Mouse (Mus musculus): ENCODE data around the gene Oasl2. TPM values are rescaled to one million over a fixed set of nuclear protein-coding genes. Genes with fewer than 3 reads are reported as not detected.
A peak's percentile ranks its signal among the peaks of the same experiment; 100 is the strongest.
"Not testable (repeated sequence)": the region's sequence is repeated elsewhere in the genome, so short reads cannot be mapped to it uniquely, and the experiment has no call there.

Gene Oasl2
- 42.0 and 42.3 TPM in 2 replicates for polyA plus RNA-seq (2011; ENCODE audit: insufficient read depth, insufficient read length, low read depth, missing spikeins)

- TF ChIP-seq EP300 (IDR thresholded peaks at IDR 0.05; ENCODE audit: insufficient read depth, low read depth, low read length): no peak
- no peak for TF ChIP-seq CTCF (IDR thresholded peaks at IDR 0.05; ENCODE audit: low read depth, low read length)
- TF ChIP-seq POLR2A (IDR thresholded peaks at IDR 0.05; ENCODE audit: insufficient read depth, low read length): no peak
These were observed at the start of gene Oasl2 for GRCm38 (mm10) chr5:114896688-114897373. TSS of gene Oasl2 (plus strand) at chr5:114896936.

DNA sequence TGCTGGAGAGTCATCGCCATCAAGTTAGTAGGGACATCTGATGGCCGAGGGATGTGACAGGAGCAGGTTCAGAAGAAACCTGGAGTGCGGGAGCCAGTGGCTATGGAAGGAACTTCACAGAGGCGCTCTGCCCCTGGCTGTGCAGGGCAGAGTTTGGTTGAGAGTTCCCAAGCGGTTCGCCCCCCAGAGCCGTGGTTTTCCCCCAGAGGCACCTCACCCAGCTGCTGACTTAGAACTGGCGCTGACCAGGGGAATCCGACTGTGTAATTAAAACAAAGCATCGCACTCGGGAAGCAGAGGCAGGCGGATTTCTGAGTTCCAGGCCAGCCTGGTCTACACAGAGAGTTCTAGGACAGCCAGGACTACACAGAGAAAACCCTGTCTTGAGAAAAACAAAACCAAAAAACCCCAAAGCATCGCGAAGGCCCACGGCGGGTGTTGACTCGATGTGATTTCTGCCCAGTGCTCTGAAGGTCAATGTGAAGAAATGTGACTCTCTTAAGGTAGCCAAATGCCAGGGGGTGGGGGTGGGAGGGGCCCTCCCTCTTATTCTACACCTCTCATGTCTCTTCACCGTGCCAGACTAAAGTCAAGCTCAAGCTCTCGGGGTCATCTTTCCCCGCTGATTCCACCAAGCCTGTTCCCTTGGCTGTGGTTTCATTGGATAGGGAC, 45.0 kb upstream of the Oasl2 start:
- H3K9ac ChIP-seq (ENCODE audit: low read depth, poor library complexity, severe bottlenecking): no peak overlapping the region
- H3K36me3 ChIP-seq (ENCODE audit: control insufficient read depth, insufficient read depth, low read length, poor library complexity, severe bottlenecking): no peaks in the 10 kb centered on the region
- TF ChIP-seq POLR2A (IDR thresholded peaks at IDR 0.05; ENCODE audit: insufficient read depth, low read length) (no peak), CTCF (IDR thresholded peaks at IDR 0.05; ENCODE audit: low read depth, low read length) (no peak), EP300 (IDR thresholded peaks at IDR 0.05; ENCODE audit: insufficient read depth, low read depth, low read length) (no peak)
- H3K9me3 ChIP-seq (replicated peaks; ENCODE audit: control insufficient read depth, insufficient read depth, low read length, poor library complexity, severe bottlenecking): no peaks in the 10 kb centered on the region
- H3K4me3 ChIP-seq (ENCODE audit: low read depth, low read length): no peak overlapping the region
- H3K4me1 ChIP-seq (ENCODE audit: control insufficient read depth, insufficient read depth, low read length): no peaks in the 10 kb centered on the region
- no peak overlapping the region for H3K27ac ChIP-seq (ENCODE audit: insufficient read depth, low read length)
- no peaks in the 10 kb centered on the region for H3K27me3 ChIP-seq (ENCODE audit: control insufficient read depth, insufficient read depth, low read length, poor library complexity, severe bottlenecking)

More at GRCm38 (mm10) chr5:114896688-114897373, at the start of gene Oasl2:
- Histone ChIP-seq H3K9me3 (replicated peaks; ENCODE audit: control insufficient read depth, insufficient read depth, low read length, poor library complexity, severe bottlenecking) (no peaks in the 10 kb centered on the region; the same call in 1 of the 2 replicates), H3K4me3 (ENCODE audit: low read depth, low read length) (no peak within 1 kb of the TSS), H3K9ac (ENCODE audit: low read depth, poor library complexity, severe bottlenecking) (no peak within 1 kb of the TSS), H3K4me1 (ENCODE audit: control insufficient read depth, insufficient read depth, low read length) (no peaks in the 10 kb centered on the region), H3K27me3 (ENCODE audit: control insufficient read depth, insufficient read depth, low read length, poor library complexity, severe bottlenecking) (no peaks in the 10 kb centered on the region), H3K27ac (ENCODE audit: insufficient read depth, low read length) (peak within 1 kb of the TSS; percentile 50), H3K36me3 (ENCODE audit: control insufficient read depth, insufficient read depth, low read length, poor library complexity, severe bottlenecking) (no peaks in the 10 kb centered on the region)

DNA sequence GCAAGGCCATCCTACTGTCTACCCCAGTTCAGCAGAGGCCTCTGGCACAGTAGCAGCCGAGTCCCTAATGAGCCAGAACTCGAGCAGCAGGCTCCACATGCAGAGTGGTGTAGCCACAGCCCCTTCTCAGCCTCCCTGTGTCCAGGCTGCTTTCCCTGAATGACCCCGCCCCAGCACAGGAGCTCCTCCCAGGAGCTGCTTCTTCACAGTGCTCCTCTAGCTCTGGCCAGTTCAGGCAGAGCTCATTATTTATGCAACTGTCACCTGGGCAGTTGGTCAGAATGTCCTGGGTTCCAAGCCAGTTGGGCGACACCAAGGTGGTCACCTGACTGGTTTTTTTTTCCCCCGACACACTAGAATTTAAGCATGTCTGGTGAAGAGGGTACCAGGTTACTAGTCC, 43.4 kb upstream of the Oasl2 start, which contains the start of gene 4930519G04Rik:
Gene 4930519G04Rik, plus strand, starts transcription at position 301 of the 400 bp plus-strand sequence.
- not testable (repeated sequence) for H3K4me3 ChIP-seq (ENCODE audit: low read depth, low read length); H3K27me3 ChIP-seq (ENCODE audit: control insufficient read depth, insufficient read depth, low read length, poor library complexity, severe bottlenecking); H3K9ac ChIP-seq (ENCODE audit: low read depth, poor library complexity, severe bottlenecking); H3K36me3 ChIP-seq (ENCODE audit: control insufficient read depth, insufficient read depth, low read length, poor library complexity, severe bottlenecking); H3K4me1 ChIP-seq (ENCODE audit: control insufficient read depth, insufficient read depth, low read length); H3K27ac ChIP-seq (ENCODE audit: insufficient read depth, low read length); H3K9me3 ChIP-seq (replicated peaks; ENCODE audit: control insufficient read depth, insufficient read depth, low read length, poor library complexity, severe bottlenecking)

GRCm38 (mm10) chr5:114858582-114858981, 38.2 kb upstream of the Oasl2 start, which contains the start of gene Gm9936:
TSS of gene Gm9936 (minus strand) at chr5:114858682.
- TF ChIP-seq EP300 (IDR thresholded peaks at IDR 0.05; ENCODE audit: insufficient read depth, low read depth, low read length): no peak
- TF ChIP-seq POLR2A (IDR thresholded peaks at IDR 0.05; ENCODE audit: insufficient read depth, low read length): no peak
- TF ChIP-seq CTCF (IDR thresholded peaks at IDR 0.05; ENCODE audit: low read depth, low read length): no peak
- Histone ChIP-seq H3K4me1 (ENCODE audit: control insufficient read depth, insufficient read depth, low read length) (no peaks in the 10 kb centered on the region), H3K4me3 (ENCODE audit: low read depth, low read length) (peak within 1 kb of the TSS; percentile 50), H3K27ac (ENCODE audit: insufficient read depth, low read length) (no peak within 1 kb of the TSS), H3K27me3 (ENCODE audit: control insufficient read depth, insufficient read depth, low read length, poor library complexity, severe bottlenecking) (no peaks in the 10 kb centered on the region), H3K9me3 (replicated peaks; ENCODE audit: control insufficient read depth, insufficient read depth, low read length, poor library complexity, severe bottlenecking) (no peaks in the 10 kb centered on the region), H3K9ac (ENCODE audit: low read depth, poor library complexity, severe bottlenecking) (no peak within 1 kb of the TSS), H3K36me3 (ENCODE audit: control insufficient read depth, insufficient read depth, low read length, poor library complexity, severe bottlenecking) (no peaks in the 10 kb centered on the region)

- Histone ChIP-seq H3K27me3 (ENCODE audit: control insufficient read depth, insufficient read depth, low read length, poor library complexity, severe bottlenecking) (no peaks in the 10 kb centered on the region), H3K36me3 (ENCODE audit: control insufficient read depth, insufficient read depth, low read length, poor library complexity, severe bottlenecking) (no peaks in the 10 kb centered on the region), H3K27ac (ENCODE audit: insufficient read depth, low read length) (no peak overlapping the region), H3K9ac (ENCODE audit: low read depth, poor library complexity, severe bottlenecking) (no peak overlapping the region), H3K9me3 (replicated peaks; ENCODE audit: control insufficient read depth, insufficient read depth, low read length, poor library complexity, severe bottlenecking) (no peaks in the 10 kb centered on the region), H3K4me1 (ENCODE audit: control insufficient read depth, insufficient read depth, low read length) (no peaks in the 10 kb centered on the region), H3K4me3 (ENCODE audit: low read depth, low read length) (peak overlapping the region; percentile 50)
- TF ChIP-seq CTCF (IDR thresholded peaks at IDR 0.05; ENCODE audit: low read depth, low read length): peak; percentile 86
- no peak for TF ChIP-seq POLR2A (IDR thresholded peaks at IDR 0.05; ENCODE audit: insufficient read depth, low read length)
These were observed 37.5 kb upstream of the Oasl2 start for GRCm38 (mm10) chr5:114859253-114859652.

DNA sequence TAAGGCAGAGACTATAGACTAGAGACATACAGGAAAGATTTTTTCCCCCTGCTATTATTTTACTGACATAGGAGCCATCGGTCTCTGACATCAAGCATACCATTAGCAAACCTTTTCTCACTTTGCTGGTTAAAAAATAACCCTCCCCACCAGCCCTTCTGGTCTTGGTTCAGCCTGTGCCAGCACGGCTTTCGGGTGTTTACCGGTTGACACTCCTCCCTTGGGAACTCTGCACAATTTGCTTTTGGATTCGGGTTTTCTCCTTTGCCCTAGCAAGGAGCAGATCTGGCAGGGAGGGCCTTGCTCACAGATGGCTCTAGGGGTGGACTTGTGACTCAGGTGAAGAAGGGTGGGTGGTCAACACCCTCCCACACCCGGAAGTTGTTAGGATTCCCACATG, 35.0 kb upstream of the Oasl2 start:
- Histone ChIP-seq H3K36me3 (ENCODE audit: control insufficient read depth, insufficient read depth, low read length, poor library complexity, severe bottlenecking) (no peaks in the 10 kb centered on the region), H3K9me3 (replicated peaks; ENCODE audit: control insufficient read depth, insufficient read depth, low read length, poor library complexity, severe bottlenecking) (no peaks in the 10 kb centered on the region), H3K4me1 (ENCODE audit: control insufficient read depth, insufficient read depth, low read length) (no peaks in the 10 kb centered on the region), H3K27ac (ENCODE audit: insufficient read depth, low read length) (no peak overlapping the region), H3K9ac (ENCODE audit: low read depth, poor library complexity, severe bottlenecking) (no peak overlapping the region), H3K27me3 (ENCODE audit: control insufficient read depth, insufficient read depth, low read length, poor library complexity, severe bottlenecking) (no peaks in the 10 kb centered on the region), H3K4me3 (ENCODE audit: low read depth, low read length) (no peak overlapping the region)
- TF ChIP-seq EP300 (IDR thresholded peaks at IDR 0.05; ENCODE audit: insufficient read depth, low read depth, low read length) (no peak), POLR2A (IDR thresholded peaks at IDR 0.05; ENCODE audit: insufficient read depth, low read length) (no peak), CTCF (IDR thresholded peaks at IDR 0.05; ENCODE audit: low read depth, low read length) (no peak)
